Mouse (Mus musculus): ENCODE results near the gene Ccne1. TPM values are rescaled to one million over a fixed set of nuclear protein-coding genes. Genes with fewer than 3 reads are reported as not detected.
A peak's percentile ranks its signal among the peaks of the same experiment; 100 is the strongest.
"Not testable (repeated sequence)": the region's sequence is repeated elsewhere in the genome, so short reads cannot be mapped to it uniquely, and the experiment has no call there.

The Ccne1 gene
- total and polyA plus RNA-seq, 3 experiments, result 43.7 to 109 (median 70.0) TPM

- H3K9me3 ChIP-seq (replicated peaks; ENCODE audit: low read length), result no peaks in the 10 kb centered on the region
- peaks cover 3 to 5% of the 10 kb centered on the region in 2 experiments; a peak in 3 of 4 replicates for H3K4me1 ChIP-seq (ENCODE audit: control insufficient read depth in 1 of 2, insufficient read depth in 2 of 2)
- H3K79me2 ChIP-seq (replicated peaks; ENCODE audit: control insufficient read depth, extremely low read depth, insufficient read depth, poor library complexity, severe bottlenecking), result no peaks in the 10 kb centered on the region
- no peak overlapping the region for H3K27ac ChIP-seq (ENCODE audit: insufficient read depth, low read depth)
- H3K4me3 ChIP-seq (replicated peaks in 1 of 3; ENCODE audit: low read depth in 2 of 3, low read length in 2 of 3, poor library complexity in 1 of 3), result no peak overlapping the region
- H3K27me3 ChIP-seq (replicated peaks), result peaks cover 16% of the 10 kb centered on the region
- H3K9ac ChIP-seq (ENCODE audit: insufficient read depth, low read depth), result no peak overlapping the region
- no peaks in the 10 kb centered on the region for H3K36me3 ChIP-seq (replicated peaks in 1 of 2; ENCODE audit: control insufficient read depth in 1 of 2, insufficient read depth in 1 of 2, low read length in 1 of 2)
- TF ChIP-seq NRF1 (IDR thresholded peaks at IDR 0.05; ENCODE audit: low read depth, low read length) (no peak), TBP (conservative IDR thresholded peaks at IDR 0.05; ENCODE audit: low read depth, low read length) (no peak), MAX (IDR thresholded peaks at IDR 0.05; ENCODE audit: low read length) (no peak), ZC3H11A (IDR thresholded peaks at IDR 0.05; ENCODE audit: low read depth, low read length) (no peak), MAZ (IDR thresholded peaks at IDR 0.05; ENCODE audit: low read depth, low read length) (no peak), ZMIZ1 (IDR thresholded peaks at IDR 0.05; ENCODE audit: low read depth, low read length) (no peak), BHLHE40 (IDR thresholded peaks at IDR 0.05; ENCODE audit: low read depth, low read length) (no peak), RCOR1 (conservative IDR thresholded peaks at IDR 0.05; ENCODE audit: low read depth, low read length) (no peak), ZNF384 (IDR thresholded peaks at IDR 0.05; ENCODE audit: low read depth, low read length) (no peak)
- in situ Hi-C loops (cut with MboI; ENCODE audit: low pct_ligation_motif_present, low pct_unique_long_range_greater_than_20kb, low sequenced_read_pairs) (no loop called here), dilution Hi-C loops (cut with MboI; ENCODE audit: extremely low pct_ligation_motif_present, extremely low pct_unique_long_range_greater_than_20kb, low sequenced_read_pairs) (no loop called here)
- DNase-seq (ENCODE audit: extremely low read depth), result no peak
- no peak overlapping the region for H3K4me2 ChIP-seq (ENCODE audit: insufficient read depth, low read depth, poor library complexity, severe bottlenecking)
Measured at GRCm38 (mm10) chr7:38125565-38126159, 18.3 kb upstream of the Ccne1 start.

- dilution Hi-C loops (cut with MboI; ENCODE audit: extremely low pct_ligation_motif_present, extremely low pct_unique_long_range_greater_than_20kb, low sequenced_read_pairs), result not testable (repeated sequence)
- TF ChIP-seq ETS1 (conservative IDR thresholded peaks at IDR 0.05; ENCODE audit: low read depth, low read length) (peak; percentile 94; the same call in 1 of the 2 replicates), IRF4 (IDR thresholded peaks at IDR 0.05; ENCODE audit: low read depth, low read length) (peak; percentile 40; the same call in 1 of the 2 replicates), EP300 (IDR thresholded peaks at IDR 0.05; ENCODE audit: low read length) (0 out of 2 replicates have a peak, but pooled peaks have one; percentile 24)
- H3K4me3 ChIP-seq (replicated peaks in 1 of 3; ENCODE audit: low read depth in 2 of 3, low read length in 2 of 3, poor library complexity in 1 of 3), result peak overlapping the region in 1 of 3 experiments; percentile 34
Measured at GRCm38 (mm10) chr7:38124164-38124563, 16.8 kb upstream of the Ccne1 start.

DNA sequence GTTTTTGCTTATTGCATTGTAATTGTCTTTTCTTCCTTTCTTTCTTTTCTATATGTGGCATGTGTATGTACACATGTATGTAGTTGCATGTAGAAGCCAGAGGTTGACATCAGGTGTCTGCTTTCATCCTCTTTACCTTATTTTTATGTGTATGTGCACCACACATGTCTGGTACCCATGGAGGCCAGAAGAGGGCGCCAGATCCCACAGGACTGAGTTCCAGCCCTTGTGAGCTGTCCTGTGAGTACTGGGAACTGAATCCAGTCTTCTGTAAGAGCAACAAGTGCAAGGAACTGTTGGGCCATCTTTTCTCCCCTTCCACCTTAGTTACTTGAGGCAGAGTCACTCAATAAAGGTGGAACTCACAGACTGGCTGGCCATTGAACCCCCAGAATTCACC, 11.3 kb upstream of the Ccne1 start:
- Histone ChIP-seq H3K36me3 (replicated peaks in 1 of 2; ENCODE audit: control insufficient read depth in 1 of 2, insufficient read depth in 1 of 2, low read length in 1 of 2) (no peaks in the 10 kb centered on the region), H3K4me3 (replicated peaks in 1 of 3; ENCODE audit: low read depth in 2 of 3, low read length in 2 of 3, poor library complexity in 1 of 3) (no peak overlapping the region), H3K27me3 (replicated peaks) (peaks cover 62% of the 10 kb centered on the region), H3K79me2 (replicated peaks; ENCODE audit: control insufficient read depth, extremely low read depth, insufficient read depth, poor library complexity, severe bottlenecking) (no peaks in the 10 kb centered on the region), H3K4me1 (ENCODE audit: control insufficient read depth in 1 of 2, insufficient read depth in 2 of 2) (no peaks in the 10 kb centered on the region; a peak in 1 of 4 replicates), H3K9ac (ENCODE audit: insufficient read depth, low read depth) (no peak overlapping the region), H3K27ac (ENCODE audit: insufficient read depth, low read depth) (no peak overlapping the region), H3K4me2 (ENCODE audit: insufficient read depth, low read depth, poor library complexity, severe bottlenecking) (no peak overlapping the region), H3K9me3 (replicated peaks; ENCODE audit: low read length) (peaks cover 8% of the 10 kb centered on the region)
- DNase-seq (ENCODE audit: extremely low read depth), result no peak
- TF ChIP-seq ZNF384 (IDR thresholded peaks at IDR 0.05; ENCODE audit: low read depth, low read length) (no peak), RAD21 (IDR thresholded peaks at IDR 0.05; ENCODE audit: low read depth, low read length) (peak; percentile 2), CTCF (conservative IDR thresholded peaks at IDR 0.05 in 1 of 2, IDR thresholded peaks at IDR 0.05 in 1 of 2; ENCODE audit: low read depth in 2 of 2, low read length in 2 of 2) (peak in 1 of 2 experiments; percentile 35; a peak in 1 of 4 replicates)
- dilution Hi-C loops (cut with MboI; ENCODE audit: extremely low pct_ligation_motif_present, extremely low pct_unique_long_range_greater_than_20kb, low sequenced_read_pairs), result no loop called here
- in situ Hi-C loops (cut with MboI; ENCODE audit: low pct_ligation_motif_present, low pct_unique_long_range_greater_than_20kb, low sequenced_read_pairs), result no loop called here

More at GRCm38 (mm10) chr7:38124164-38124563, 16.8 kb upstream of the Ccne1 start:
- H3K27me3 ChIP-seq (replicated peaks), result peaks cover 23% of the 10 kb centered on the region
- H3K79me2 ChIP-seq (replicated peaks; ENCODE audit: control insufficient read depth, extremely low read depth, insufficient read depth, poor library complexity, severe bottlenecking); H3K27ac ChIP-seq (ENCODE audit: insufficient read depth, low read depth); H3K4me2 ChIP-seq (ENCODE audit: insufficient read depth, low read depth, poor library complexity, severe bottlenecking); H3K9ac ChIP-seq (ENCODE audit: insufficient read depth, low read depth); in situ Hi-C loops (cut with MboI; ENCODE audit: low pct_ligation_motif_present, low pct_unique_long_range_greater_than_20kb, low sequenced_read_pairs); H3K9me3 ChIP-seq (replicated peaks; ENCODE audit: low read length); DNase-seq (ENCODE audit: extremely low read depth); H3K36me3 ChIP-seq (replicated peaks in 1 of 2; ENCODE audit: control insufficient read depth in 1 of 2, insufficient read depth in 1 of 2, low read length in 1 of 2); H3K4me1 ChIP-seq (ENCODE audit: control insufficient read depth in 1 of 2, insufficient read depth in 2 of 2): not testable (repeated sequence)
